Mouse (Mus musculus): ENCODE measurements around the gene Fgfr2.

The Fgfr2 gene

DNA sequence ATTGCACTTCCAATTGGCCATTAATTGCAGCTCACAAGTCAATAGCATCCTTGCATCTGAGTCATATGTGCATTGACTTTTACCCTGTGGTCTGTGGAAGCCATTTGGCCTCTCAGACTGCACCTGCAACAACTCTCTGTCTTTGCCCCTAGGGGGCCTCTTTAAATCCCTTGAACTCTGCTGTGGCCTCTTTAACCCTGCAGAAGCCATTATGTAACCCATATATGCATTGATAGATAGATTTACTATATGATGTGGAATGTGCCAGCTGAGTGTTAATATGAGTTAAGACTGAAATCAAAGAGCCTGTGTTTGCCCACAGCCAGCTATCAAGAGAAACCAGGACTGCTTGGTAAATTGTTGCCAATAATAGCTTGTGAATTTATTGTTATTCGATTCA lies 924.3 kb downstream of the Fgfr2 start:
- in situ Hi-C loops (cut with MboI; ENCODE audit: unreplicated experiment in 2 of 2), result no loop called here

DNA sequence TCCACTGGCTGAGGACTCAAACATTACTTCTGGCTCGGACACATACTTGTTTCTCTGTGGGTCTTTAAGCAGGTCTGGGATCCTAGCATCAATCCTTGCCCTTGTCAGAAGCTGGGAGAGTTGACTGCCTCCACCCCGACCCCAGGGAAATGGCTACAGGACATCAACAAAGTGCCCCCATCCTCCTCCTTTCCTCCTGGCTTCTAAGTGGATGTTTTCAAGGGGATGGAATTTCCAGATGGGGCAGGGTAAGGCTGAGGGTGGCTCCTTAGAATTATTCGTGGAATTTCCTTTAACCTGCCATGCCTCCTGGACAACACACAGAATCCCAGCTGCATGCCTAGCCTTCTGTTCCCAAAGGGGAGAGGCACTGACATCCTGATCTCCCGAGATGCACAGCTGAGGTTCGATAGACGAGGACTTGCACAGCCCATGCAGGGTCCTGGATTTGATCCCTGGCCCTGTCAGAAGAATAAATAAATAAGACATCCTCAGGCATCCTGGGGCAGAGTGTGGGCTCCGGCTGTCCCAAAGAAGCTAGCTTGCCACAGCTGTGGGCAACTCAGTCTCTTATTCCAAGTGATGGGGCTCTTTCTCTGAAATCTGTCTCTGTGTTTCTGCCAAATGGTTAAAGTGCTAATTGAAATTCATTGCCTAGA lies 925.2 kb downstream of the Fgfr2 start:
- in situ Hi-C loops (cut with MboI; ENCODE audit: unreplicated experiment in 2 of 2), result no loop called here

DNA sequence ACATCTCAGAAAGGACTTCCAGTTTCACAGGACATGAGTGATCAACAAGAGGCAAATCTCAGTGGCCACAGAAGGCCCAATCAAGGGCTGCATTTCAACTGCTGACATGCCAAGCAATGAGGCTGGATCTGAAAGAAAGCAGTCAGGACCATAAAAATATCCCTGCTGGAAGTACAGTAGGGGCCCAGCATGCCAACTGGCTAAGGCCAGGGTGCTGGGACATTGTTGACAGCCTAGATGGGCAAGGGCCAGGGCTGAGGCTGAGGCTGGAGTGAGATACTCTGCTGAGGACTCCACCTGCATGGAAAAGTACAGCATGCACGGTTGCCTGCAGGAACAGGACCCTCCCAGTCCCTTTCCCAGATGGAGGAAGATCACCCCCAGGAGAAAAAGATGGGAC lies 926.6 kb downstream of the Fgfr2 start:
- in situ Hi-C loops (cut with MboI; ENCODE audit: unreplicated experiment in 2 of 2), result no loop called here

DNA sequence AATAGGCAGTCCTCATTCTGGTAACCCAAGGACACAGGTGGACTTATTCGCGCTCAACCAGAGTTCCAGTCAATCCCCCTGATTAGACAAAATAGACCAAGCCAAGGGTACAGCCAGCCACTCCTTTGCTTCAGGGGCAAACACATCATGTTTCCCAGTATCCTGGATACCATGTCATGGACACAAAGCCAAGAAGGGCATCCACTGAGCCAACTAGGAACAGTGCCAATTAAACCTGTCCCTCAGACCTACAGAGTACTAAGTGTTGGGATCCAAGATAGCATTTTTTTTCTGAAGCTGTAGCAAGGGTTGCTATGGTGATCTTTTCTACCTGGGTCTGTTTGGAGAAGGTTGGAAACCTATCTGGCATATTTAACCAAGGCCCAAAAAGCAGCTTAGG lies 929.5 kb downstream of the Fgfr2 start:
- in situ Hi-C loops (cut with MboI; ENCODE audit: unreplicated experiment in 2 of 2), result no loop called here

DNA sequence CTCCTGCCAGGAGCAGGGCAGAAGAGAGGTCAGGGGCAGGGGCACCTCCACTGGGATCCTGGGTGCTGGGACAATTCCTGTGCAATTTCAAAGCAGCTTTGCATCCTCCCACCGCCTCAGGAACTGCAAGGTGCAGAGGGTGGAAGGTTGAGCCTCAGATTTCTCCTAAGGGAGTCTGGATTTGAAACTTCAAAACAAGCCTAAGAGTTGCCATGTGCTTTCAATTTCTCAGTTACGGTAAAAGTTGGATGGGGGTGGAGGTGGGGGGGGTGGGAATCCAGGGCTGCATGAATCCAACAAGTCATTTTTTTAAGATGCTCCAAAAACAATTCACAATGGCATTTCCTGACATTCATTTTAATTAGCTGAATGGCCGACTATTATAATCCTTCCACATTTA lies 935.7 kb downstream of the Fgfr2 start:
- in situ Hi-C loops (cut with MboI; ENCODE audit: unreplicated experiment in 2 of 2), result no loop called here

DNA sequence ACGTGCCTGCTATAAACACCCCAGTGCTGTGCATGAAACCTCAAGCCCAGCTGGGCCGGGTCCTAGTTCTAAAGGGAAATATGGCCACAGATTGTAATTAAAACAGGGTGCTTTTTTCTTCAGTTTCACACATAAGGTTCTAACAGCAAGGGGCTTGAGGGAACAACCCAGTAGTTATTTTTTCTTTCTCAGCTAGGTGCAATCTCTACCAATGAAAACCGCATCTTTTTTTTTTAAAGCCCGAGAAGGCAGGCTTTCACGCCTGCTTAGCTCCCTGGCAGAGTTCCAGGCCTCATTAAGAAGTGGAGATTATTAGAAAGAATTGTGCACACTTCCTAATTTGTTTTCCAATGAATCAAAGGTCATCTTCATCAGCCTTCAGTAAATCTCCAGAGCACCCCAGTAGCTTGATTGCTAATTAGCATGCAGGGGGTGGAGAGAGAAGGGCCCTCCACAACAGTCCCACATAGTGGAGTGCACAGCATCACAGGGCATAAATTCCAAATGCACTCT lies 939.2 kb downstream of the Fgfr2 start:
- in situ Hi-C loops (cut with MboI; ENCODE audit: unreplicated experiment in 2 of 2), result no loop called here

DNA sequence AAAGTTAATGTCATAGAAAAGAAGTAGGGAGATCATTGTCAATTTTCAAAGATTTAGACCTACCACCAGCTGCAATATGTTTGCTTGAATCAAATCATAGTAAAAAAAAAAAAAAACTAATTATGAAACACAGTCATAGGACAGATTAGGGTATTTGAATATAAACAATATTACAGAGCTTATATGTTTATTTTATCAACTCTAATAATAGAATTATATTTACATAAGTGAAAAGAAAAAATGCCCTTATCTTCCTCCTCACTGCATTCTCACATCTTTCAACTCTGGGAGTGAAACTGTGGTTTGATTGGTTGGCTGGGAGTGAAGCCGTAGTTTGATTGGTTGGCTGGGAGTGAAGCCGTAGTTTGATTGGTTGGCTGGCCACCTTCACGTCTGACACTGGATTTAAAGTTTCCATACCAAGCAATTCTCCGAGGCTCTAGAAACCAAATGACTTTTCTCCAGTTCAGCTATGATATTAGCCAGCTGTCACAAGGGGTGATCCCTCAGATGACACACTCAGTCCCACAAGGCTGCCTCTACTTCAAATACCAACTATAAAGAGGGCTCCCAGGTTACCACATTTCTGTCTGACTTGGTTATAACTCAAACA lies 941.5 kb downstream of the Fgfr2 start:
- in situ Hi-C loops (cut with MboI; ENCODE audit: unreplicated experiment in 2 of 2), result no loop called here

DNA sequence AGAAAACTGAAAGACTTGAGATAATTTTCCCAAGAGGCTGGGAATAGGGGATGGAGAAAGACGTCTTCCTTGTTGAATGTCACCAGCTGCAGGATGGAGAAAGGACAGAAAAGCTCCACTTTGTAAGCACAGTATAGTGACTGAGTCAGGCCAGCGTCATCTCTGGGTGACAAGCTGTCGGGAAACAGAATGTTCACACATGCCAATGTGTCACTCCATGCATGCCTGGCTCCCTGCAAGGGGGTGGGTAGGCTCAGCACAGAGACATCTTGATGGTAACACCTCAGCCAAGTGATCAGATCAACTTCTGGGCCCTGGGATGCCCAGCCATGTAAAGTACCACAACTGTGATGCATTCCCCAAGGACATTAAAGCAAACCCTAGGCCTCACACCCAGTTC lies 942.1 kb downstream of the Fgfr2 start:
- in situ Hi-C loops (cut with MboI; ENCODE audit: unreplicated experiment in 2 of 2), result no loop called here

DNA sequence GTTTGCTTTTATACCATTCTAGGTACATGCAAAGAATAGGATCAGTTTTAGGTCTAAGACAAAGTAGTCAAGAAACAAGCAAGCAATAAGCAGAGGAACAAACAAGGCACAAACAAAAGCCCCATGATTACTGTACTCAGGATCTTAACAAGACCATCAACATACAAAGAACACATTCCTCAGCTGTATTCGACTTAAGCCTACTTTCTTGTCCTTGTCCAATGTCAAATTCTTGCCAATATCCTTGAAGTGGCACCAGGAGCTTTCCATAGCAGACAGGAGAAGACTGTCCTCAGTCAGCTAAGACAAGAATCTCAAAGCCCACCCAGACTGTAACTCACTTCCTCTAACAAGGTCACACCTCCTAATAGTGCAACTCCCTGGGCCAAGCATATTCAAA lies 944.1 kb downstream of the Fgfr2 start:
- in situ Hi-C loops (cut with MboI; ENCODE audit: unreplicated experiment in 2 of 2), result no loop called here

DNA sequence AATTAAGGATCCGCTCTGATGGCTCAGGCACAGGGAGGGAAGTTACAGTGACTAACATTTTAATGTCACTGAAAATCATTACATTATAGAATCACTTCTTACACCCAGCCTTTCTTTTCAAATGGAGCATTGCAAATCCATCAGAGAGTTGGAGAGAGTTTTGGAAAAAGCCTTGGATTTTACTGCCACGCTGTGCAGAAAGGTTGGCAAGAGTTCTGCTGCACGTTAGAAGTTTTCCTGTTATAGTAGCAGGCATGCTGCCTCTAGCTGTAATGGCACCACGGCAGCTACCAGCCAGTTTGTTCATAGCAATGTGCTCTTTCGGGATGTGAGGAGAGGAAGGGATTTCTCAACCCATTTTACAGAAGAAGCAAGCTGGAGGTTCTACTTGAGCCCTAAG lies 948.4 kb downstream of the Fgfr2 start:
- in situ Hi-C loops (cut with MboI; ENCODE audit: unreplicated experiment in 2 of 2), result no loop called here

DNA sequence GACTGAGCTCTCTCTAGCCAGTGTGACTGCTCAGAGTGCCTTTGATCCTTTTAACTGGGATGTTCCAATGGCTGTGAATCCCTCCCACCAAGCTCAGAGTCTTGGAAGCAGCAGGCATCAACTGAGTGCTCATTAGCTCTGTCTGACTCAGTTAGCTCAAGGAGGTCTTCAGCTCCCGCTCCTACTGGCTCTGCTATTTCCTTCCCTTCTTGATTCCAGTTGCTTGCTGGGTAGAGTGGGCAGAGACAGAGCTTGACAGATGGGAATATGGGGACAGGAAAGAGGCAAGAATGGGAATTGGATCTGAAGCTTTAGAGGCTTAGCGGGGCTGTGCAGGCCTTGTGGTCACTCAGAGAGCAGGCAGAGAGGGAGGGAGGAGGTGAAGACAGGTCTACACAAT lies 948.9 kb downstream of the Fgfr2 start:
- in situ Hi-C loops (cut with MboI; ENCODE audit: unreplicated experiment in 2 of 2), result no loop called here

DNA sequence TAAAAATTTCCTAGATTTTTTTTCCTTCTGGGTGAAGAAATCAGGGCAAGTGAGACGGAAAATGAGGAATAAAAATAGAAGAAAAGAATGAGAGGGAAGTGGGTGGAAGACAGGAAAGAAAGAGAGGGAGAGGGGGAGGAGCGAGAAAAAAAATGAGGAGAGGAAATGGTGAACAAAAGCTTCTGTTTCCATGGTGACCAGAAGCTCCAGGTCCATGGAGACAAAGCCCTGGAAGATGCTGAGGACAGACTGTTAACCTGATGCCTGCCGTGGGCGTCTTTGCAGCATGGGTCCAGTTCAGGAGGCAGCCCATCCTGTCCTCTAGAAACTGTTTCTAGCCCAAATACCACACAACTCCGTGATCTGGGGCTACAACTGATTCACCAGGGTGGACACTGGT lies 950.9 kb downstream of the Fgfr2 start:
- in situ Hi-C loops (cut with MboI; ENCODE audit: unreplicated experiment in 2 of 2), result no loop called here

DNA sequence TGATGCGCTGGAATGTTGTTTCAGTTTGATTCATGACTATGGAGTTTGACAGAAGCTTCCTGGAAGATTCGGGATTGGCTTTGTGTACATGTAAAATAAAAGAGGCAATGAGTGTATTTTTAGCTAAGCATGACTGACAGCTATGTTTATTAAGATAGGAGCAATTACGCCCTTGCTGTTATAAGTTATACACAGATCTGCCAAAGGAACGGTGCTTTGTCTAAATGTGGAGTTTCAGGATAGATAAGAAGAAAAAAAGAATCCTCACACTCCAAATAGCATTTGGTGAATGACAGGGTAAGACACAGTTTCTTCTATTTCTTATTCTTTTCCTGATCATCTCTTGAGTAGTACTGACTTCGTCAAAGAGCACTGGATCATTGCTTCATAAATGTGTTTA lies 951.4 kb downstream of the Fgfr2 start:
- in situ Hi-C loops (cut with MboI; ENCODE audit: unreplicated experiment in 2 of 2), result no loop called here

DNA sequence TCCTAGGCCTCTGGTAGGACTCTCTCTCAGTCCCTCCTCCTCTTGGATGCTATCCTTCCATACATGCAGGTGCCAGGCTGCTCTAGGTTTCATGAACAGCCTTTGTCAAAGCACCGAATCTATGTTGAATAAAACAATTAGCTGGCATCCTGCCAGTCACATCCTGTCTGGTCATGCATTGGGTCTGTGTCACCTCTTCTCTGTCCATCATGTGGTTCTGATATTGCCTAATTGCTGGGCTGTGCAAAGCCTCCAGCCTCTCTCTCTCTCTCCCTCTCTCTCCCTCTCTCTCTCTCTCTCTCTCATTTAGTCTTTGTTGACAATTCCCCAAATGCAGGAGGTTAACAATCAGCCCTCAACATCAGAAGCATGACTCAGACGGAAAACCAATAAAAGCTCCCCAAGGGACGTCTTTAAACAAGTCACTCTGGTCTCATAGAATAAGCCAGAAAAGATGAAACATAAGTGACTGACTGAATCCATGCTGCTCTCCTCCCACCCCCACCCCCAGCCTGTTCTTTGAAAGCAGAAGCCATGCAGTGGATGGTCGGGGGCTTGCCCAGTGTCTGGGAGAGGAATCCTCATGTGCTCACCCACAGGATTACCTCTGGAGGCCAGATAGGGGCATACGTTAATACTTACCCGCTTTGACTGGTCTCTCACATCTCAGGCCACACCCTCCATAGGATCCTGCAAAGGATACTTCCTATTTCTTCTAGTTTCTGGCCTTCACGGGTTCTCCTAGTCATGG lies 953.6 kb downstream of the Fgfr2 start:
- in situ Hi-C loops (cut with MboI; ENCODE audit: unreplicated experiment in 2 of 2), result no loop called here

DNA sequence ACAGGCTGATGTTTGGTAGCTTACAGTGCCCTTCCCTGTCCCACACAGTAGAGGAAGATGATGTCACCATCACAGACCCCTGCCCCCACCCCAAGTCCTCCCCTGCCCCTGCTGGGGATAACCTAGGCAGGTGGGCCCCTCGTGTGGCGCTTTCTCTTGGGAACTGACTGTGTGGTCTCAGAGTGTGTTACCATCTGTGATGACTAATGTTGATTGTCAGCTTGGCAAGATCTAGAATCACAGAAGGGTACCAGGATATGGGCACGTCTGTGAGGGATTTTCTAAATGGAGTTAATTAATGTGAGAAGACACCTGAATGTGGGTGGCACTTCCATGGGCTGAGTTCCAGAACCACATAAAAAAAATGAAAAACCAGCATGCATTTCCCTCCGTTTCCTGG lies 955.9 kb downstream of the Fgfr2 start:
- in situ Hi-C loops (cut with MboI; ENCODE audit: unreplicated experiment in 2 of 2), result no loop called here

DNA sequence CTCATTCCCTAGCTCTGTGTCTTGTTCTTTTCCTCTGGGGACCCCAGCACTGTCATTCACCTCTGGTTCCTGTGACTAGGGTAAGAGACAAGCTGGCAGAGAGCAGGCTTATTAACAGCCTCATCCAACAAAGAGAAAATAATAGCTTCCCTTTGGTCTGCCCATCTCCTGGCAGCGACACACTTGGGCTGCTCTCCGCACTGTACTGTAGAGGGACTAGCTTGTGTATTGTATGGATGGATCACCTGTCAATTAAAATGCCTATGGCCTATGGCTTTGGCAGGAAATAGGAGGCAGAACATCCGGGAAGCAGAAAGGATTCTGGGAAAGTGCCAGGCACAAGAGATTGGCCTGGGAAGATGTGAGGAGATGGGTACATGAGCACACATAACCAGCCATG lies 960.9 kb downstream of the Fgfr2 start:
- in situ Hi-C loops (cut with MboI; ENCODE audit: unreplicated experiment in 2 of 2), result no loop called here

DNA sequence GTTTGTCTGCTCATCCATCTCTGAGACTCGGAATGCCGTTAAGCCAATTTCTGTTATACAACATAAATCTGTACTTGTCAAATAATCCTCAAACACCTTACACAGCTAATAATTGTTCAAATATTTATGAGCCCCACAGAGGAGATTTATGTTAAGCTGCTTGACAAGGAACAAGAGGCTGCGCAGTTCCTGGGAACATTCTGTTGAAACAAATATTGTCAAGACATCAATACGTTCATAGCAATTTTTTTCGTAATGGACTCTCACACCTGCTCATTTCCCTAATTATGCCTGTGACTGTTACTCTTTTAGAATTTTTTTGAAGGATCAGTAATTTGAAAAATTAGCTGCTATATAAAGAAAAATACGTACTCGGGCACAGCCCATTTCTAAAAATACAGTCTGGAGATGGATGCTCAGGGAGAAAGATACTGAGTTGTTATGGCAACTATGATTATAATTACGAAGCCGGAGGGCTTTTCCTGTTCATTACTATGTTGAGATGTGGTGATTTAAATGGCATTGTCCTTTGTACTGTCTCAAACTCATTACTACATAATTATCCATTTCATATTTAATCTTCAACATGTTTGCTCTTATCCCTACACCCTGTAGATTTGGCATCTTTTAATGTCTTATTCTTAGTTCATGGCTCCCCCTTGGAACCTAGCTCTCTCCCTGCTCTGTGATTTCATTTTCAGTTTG lies 964.7 kb downstream of the Fgfr2 start:
- in situ Hi-C loops (cut with MboI; ENCODE audit: unreplicated experiment in 2 of 2), result no loop called here

DNA sequence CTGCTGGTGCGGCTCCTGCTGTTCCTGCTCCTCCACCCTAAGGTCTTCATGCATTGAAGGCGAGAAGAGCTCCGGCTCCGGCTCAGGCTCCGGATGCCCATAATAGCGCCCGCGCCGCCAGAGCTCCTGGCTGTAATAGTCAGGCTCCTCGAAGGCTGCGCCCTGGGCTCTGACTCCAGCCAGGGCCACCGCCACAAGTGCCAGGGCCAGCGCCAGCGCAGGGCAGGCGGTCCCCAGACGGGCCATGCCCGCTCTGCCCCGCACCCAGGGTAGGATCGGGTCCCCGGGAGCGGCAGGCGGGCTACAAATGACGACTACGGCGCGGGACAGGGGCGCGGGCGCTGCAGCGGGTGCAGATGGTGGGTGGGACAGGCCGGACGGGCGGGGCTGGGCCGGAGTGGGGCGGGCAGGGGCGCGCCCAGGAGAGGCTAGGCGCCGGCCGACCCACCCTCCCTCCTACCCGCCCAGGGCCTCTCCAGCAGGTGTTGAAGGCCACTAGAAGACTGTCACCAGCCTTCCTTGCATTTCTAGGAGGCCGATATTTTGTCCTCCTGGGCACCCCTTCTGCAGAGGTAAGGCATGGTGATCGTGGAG lies 968.7 kb downstream of the Fgfr2 start, which contains the start of gene Cpxm2:
Gene Cpxm2 (minus strand): TSS at position 372 of the 594 bp plus-strand sequence.
- in situ Hi-C loops (cut with MboI; ENCODE audit: unreplicated experiment in 2 of 2), result no loop called here

DNA sequence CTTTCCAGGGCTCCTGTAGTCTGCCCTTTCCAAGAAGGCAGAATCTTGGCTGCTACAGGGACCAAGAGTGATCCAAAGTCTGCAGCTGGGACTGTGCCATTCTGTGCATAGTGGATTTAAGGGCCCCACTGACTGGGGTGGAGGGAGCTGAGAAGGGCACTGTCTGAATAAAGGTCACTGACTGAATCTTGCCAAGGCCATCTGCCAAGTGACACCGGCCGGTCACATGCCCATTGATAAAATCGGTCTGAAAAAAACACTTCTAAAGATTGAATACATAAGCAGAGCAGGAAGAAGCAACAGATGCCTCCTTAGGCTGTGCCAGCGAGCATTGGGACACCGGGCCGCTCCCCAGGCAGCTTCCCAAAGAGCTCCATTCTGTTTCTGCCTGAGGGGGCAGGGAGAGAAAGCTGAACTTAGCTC lies 969.4 kb downstream of the Fgfr2 start:
- in situ Hi-C loops (cut with MboI; ENCODE audit: unreplicated experiment in 2 of 2), result no loop called here

DNA sequence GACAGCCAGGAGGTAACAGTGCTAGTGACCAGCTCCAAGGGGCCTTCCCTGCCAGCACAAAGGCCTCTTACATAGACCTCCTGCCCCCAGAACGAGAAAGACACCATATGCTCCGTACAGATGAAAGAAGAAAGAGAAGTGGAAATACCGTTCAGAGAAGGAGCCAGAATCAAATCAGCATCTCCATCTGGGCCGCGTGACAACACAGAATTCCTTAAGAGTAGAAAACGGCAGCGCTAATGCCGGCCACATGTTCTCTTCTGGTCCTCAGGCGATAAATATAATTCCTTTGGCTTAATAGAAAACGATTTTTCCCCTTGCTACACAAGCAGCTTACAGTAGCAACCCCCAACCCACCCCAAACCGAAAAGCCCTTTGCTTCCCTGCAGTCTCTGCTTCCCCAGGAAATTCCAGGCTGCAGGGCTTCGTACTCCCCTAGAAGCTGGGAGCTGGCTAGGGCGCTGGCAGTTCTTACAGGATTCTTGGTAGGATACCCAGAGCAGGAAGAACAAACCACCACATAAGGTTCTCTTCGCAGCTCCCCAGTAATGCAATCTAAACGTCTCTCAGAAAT lies 977.8 kb downstream of the Fgfr2 start:
- in situ Hi-C loops (cut with MboI; ENCODE audit: unreplicated experiment in 2 of 2), result no loop called here
